Mouse (Mus musculus): ENCODE measurements around the gene Gm13279. TPM values are rescaled to one million over a fixed set of nuclear protein-coding genes. Genes with fewer than 3 reads are reported as not detected.
"Not testable (repeated sequence)": the region's sequence is repeated elsewhere in the genome, so short reads cannot be mapped to it uniquely, and the experiment has no call there.

The Gm13279 gene
- not detected in 2 replicates for total RNA-seq (2015; ENCODE audit: low replicate concordance)
- not detected in 2 replicates for total RNA-seq (2017; ENCODE audit: low replicate concordance)

DNA sequence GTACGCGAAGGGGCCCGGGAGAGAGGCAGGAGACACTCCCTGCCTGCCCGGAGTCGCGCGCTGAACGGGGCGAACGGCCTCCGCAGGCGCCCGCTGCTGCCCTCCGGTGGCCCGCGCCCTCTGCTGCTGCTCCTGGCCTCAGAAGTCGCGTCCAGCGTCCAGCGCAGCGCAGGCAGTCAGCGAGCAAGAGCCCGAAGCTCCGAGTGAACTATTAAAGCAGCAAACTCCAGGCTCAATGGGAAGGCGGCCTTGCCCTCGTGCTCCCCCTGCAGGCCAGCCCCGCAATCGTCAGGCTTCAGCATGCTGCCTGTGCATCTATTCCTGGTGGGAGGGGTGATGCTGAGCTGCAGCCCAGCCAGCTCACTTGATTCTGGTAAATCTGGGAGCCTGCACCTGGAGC, at the start of gene Gm13279:
Gene Gm13279 (plus strand): TSS at position 301 of the 400 bp plus-strand sequence.
- ATAC-seq (replicated peaks; ENCODE audit: low FRiP score, poor library complexity, severe bottlenecking) = not testable (repeated sequence)

DNA sequence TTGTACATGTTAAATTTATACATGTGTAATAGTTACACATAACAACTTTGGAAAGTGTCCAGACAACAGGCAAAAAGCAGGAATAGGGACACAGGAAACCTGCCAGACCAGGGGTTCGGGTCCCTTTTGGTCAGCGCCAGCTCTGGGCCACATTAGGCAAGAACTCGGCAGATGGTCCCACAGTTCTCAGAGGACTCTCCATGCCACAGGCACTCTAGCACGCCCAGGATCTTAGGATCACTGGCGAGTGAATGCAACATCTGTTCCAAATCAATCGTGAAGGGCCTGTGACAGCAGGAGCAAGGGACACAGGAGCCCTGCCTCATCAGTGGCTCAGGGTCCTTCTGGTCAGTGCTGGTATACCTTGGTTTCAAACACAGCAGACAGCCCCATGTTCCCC, 47.3 kb upstream of the Gm13279 start:
- no peak for ATAC-seq (replicated peaks; ENCODE audit: low FRiP score, poor library complexity, severe bottlenecking)

DNA sequence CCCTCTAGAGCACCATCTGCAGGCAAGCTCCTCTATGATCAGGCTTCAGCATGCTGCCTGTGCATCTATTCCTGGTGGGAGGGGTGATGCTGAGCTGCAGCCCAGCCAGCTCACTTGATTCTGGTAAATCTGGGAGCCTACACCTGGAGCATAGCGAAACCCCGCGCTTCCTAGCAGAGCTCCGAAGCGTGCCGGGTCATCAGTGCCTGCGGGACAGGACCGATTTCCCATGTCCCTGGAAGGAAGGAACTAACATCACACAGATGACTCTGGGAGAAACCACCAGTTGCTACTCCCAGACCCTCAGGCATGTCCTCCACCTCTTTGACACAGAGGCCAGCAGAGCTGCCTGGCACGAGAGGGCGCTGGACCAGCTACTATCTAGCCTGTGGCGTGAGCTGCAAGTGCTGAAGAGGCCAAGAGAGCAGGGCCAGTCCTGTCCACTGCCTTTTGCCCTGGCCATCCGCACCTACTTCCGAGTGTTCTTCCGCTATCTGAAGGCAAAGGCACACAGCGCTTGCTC, 42.3 kb upstream of the Gm13279 start, which contains the start of gene Gm13271:
Gene Gm13271 (plus strand): TSS at position 51 of the 523 bp plus-strand sequence.
- ATAC-seq (replicated peaks; ENCODE audit: low FRiP score, poor library complexity, severe bottlenecking) = not testable (repeated sequence)

DNA sequence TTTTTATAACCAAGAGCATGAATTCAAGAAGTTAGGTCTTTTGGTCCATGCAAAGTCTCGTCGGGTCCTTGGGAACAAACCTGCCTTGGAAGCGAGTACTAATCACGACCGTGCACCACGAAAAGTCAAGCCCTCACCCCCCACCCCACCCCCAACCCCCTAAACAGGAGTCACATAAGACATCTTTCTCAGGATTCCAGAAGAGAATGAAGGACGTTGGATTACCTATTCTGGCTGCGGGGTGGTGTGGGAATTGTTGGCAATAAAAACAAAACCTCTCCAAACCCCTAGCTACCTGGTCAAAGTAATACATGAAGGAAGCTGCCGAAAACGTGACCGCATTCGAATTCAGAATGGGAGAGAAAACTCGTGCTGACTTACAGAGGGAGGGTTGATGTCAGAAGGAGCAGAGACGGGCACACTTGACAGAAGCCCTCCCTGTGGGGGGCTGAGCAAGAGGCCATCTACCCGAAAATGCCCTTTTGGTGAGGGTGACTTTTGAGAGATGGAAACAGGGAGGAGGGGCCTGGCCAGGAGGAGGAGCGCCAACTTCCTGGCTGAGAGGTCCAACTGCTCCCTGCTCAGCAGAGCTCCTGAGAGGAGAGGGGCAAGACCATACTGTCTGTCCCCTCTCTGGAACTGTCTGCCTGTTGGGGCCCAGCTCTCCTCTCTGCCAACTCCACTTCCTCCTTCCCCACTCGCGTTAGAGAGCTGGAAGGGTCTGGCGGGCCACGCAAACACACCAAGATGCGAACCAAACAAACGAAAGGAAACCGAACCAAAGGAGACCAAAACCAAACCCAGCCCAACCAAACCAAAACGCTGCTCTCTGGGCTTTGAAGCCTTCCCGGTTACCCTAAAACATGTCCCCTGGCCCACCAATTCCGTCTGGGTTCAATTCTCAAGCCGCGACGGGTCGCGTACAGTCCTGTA, 40.4 kb upstream of the Gm13279 start:
- not testable (repeated sequence) for ATAC-seq (replicated peaks; ENCODE audit: low FRiP score, poor library complexity, severe bottlenecking)

DNA sequence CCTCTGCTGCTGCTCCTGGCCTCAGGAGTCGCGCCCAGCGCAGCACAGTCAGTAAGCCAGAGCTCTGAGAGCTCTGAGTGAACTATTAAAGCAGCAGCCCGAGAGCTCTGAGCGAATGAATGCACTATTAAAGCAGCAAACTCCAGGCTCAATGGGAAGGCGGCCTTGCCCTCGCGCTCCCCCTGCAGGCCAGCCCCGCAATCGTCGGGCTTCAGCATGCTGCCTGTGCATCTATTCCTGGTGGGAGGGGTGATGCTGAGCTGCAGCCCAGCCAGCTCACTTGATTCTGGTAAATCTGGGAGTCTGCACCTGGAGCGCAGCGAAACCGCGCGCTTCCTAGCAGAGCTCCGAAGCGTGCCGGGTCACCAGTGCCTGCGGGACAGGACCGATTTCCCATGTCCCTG, 39.6 kb upstream of the Gm13279 start:
- ATAC-seq (replicated peaks; ENCODE audit: low FRiP score, poor library complexity, severe bottlenecking) = peak; percentile 99

DNA sequence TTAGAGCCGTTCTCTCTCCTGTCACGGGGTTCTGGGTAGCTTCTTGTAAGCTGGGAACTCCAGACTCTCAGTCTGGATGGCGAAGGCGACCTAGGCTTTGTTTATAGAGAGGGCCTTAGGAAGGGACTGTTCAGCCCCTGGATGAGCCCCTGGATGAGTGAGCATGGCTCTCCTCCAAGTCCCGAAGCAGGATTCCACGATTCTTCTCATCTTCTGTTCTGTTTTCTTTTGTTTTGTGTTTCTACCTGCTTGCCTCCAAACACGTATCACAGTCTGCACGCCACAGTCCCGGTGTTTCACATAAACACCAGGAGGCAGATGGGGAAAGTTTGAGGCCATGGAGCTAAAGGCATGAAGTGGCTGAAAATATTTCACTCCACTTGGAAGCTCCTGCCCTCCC, 38.4 kb upstream of the Gm13279 start:
- not testable (repeated sequence) for ATAC-seq (replicated peaks; ENCODE audit: low FRiP score, poor library complexity, severe bottlenecking)

DNA sequence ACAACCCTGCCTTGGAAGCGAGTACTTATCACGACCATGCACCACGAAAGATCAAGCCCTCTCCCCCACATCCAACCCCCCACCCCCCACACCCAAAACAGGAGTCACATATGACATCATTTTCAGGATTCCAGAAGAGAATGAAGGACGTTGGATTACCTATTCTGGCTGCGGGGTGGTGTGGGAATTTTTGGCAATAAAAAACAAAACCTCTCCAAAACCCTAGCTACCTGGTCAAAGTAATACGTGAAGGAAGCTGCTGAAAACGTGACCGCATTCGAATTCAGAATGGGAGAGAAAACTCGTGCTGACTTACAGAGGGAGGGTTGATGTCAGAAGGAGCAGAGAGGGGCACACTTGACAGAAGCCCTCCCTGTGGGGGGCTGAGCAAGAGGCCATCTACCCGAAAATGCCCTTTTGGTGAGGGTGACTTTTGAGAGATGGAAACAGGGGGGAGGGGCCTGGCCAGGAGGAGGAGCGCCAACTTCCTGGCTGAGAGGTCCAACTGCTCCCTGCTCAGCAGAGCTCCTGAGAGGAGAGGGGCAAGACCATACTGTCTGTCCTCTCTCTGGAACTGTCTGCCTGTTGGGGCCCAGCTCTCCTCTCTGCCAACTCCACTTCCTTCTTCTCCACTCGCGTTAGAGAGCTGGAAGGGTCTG, 37.5 kb upstream of the Gm13279 start, which contains the start of gene Gm13283:
Gene Gm13283 (plus strand): TSS at position 510 of the 659 bp plus-strand sequence.
- ATAC-seq (replicated peaks; ENCODE audit: low FRiP score, poor library complexity, severe bottlenecking) = not testable (repeated sequence)

DNA sequence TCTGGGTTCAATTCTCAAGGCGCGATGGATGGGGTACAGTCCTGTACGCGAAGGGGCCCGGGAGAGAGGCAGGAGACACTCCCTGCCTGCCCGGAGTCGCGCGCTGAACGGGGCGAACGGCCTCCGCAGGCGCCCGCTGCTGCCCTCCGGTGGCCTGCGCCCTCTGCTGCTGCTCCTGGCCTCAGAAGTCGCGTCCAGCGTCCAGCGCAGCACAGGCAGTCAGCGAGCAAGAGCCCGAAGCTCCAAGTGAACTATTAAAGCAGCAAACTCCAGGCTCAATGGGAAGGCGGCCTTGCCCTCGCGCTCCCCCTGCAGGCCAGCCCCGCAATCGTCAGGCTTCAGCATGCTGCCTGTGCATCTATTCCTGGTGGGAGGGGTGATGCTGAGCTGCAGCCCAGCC, 36.8 kb upstream of the Gm13279 start:
- ATAC-seq (replicated peaks; ENCODE audit: low FRiP score, poor library complexity, severe bottlenecking) = not testable (repeated sequence)

DNA sequence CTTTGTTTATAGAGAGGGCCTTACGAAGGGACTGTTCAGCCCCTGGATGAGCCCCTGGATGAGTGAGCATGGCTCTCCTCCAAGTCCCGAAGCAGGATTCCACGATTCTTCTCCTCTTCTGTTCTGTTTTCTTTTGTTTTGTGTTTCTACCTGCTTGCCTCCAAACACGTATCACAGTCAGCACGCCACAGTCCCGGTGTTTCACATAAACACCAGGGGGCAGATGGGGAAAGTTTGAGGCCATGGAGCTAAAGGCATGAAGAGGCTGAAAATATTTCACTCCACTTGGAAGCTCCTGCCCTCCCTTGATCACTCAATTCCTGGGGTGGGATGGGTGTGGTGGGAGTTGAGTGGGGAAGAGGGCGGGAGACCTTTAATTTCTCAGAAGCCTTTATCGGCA, 35.4 kb upstream of the Gm13279 start:
- not testable (repeated sequence) for ATAC-seq (replicated peaks; ENCODE audit: low FRiP score, poor library complexity, severe bottlenecking)

DNA sequence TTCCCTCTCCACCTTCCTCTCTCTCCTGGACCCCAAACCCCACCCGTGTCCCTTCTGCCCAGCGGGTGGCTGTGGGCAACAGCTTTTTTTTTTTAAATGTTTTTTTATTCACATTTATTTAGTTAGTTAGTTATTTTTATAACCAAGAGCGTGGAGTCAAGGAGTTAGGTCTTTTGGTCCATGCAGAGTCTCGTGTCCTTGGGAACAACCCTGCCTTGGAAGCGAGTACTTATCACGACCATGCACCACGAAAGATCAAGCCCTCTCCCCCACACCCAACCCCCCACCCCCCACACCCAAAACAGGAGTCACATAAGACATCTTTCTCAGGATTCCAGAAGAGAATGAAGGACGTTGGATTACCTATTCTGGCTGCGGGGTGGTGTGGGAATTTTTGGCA, 34.9 kb upstream of the Gm13279 start:
- not testable (repeated sequence) for ATAC-seq (replicated peaks; ENCODE audit: low FRiP score, poor library complexity, severe bottlenecking)

DNA sequence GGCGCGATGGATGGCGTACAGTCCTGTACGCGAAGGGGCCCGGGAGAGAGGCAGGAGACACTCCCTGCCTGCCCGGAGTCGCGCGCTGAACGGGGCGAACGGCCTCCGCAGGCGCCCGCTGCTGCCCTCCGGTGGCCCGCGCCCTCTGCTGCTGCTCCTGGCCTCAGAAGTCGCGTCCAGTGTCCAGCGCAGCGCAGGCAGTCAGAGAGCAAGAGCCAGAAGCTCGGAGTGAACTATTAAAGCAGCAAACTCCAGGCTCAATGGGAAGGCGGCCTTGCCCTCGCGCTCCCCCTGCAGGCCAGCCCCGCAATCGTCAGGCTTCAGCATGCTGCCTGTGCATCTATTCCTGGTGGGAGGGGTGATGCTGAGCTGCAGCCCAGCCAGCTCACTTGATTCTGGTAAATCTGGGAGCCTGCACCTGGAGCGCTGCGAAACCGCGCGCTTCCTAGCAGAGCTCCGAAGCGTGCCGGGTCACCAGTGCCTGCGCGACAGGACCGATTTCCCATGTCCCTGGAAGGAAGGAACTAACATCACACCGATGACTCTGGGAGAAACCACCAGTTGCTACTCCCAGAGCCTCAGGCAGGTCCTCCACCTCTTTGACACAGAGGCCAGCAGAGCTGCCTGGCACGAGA, 33.7 kb upstream of the Gm13279 start:
- peak; percentile 71; the same call in 1 of the 2 replicates for ATAC-seq (replicated peaks; ENCODE audit: low FRiP score, poor library complexity, severe bottlenecking)

DNA sequence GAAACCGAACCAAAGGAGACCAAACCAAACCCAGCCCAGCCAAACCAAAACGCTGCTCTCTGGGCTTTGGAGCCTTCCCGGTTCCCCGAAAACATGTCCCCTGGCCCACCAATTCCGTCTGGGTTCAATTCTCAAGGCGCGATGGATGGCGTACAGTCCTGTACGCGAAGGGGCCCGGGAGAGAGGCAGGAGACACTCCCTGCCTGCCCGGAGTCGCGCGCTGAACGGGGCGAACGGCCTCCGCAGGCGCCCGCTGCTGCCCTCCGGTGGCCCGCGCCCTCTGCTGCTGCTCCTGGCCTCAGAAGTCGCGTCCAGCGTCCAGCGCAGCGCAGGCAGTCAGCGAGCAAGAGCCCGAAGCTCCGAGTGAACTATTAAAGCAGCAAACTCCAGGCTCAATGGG, 23.7 kb upstream of the Gm13279 start, which contains the start of gene Gm13290:
Gene Gm13290 (plus strand): TSS at position 301 of the 400 bp plus-strand sequence.
- not testable (repeated sequence) for ATAC-seq (replicated peaks; ENCODE audit: low FRiP score, poor library complexity, severe bottlenecking)

DNA sequence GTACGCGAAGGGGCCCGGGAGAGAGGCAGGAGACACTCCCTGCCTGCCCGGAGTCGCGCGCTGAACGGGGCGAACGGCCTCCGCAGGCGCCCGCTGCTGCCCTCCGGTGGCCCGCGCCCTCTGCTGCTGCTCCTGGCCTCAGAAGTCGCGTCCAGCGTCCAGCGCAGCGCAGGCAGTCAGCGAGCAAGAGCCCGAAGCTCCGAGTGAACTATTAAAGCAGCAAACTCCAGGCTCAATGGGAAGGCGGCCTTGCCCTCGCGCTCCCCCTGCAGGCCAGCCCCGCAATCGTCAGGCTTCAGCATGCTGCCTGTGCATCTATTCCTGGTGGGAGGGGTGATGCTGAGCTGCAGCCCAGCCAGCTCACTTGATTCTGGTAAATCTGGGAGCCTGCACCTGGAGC, 20.6 kb upstream of the Gm13279 start, which contains the start of gene Gm13289:
Gene Gm13289 (plus strand): TSS at position 301 of the 400 bp plus-strand sequence.
- ATAC-seq (replicated peaks; ENCODE audit: low FRiP score, poor library complexity, severe bottlenecking) = not testable (repeated sequence)

DNA sequence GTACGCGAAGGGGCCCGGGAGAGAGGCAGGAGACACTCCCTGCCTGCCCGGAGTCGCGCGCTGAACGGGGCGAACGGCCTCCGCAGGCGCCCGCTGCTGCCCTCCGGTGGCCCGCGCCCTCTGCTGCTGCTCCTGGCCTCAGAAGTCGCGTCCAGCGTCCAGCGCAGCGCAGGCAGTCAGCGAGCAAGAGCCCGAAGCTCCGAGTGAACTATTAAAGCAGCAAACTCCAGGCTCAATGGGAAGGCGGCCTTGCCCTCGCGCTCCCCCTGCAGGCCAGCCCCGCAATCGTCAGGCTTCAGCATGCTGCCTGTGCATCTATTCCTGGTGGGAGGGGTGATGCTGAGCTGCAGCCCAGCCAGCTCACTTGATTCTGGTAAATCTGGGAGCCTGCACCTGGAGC, 17.6 kb upstream of the Gm13279 start, which contains the start of gene Gm13272:
Gene Gm13272 (plus strand): TSS at position 301 of the 400 bp plus-strand sequence.
- not testable (repeated sequence) for ATAC-seq (replicated peaks; ENCODE audit: low FRiP score, poor library complexity, severe bottlenecking)

DNA sequence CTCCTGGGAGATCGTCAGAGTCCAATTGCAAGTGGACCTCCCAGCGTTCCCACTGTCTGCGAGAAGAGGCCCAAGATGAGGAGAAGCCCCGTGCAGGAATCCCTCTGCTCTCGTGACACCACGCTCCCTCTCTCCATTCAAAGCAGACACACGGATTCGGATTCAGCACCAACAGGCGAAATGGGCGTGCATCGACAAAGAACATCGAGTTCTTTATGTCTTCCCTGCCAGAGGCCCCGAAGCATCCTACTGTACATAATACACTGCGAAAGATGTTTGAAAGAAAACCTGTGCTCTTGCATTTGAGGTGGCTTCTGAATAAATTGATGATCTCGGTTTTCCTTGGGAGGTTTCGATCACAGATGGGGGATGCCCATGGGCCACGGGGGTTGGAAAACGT, 16.9 kb upstream of the Gm13279 start:
- ATAC-seq (replicated peaks; ENCODE audit: low FRiP score, poor library complexity, severe bottlenecking) = not testable (repeated sequence)

DNA sequence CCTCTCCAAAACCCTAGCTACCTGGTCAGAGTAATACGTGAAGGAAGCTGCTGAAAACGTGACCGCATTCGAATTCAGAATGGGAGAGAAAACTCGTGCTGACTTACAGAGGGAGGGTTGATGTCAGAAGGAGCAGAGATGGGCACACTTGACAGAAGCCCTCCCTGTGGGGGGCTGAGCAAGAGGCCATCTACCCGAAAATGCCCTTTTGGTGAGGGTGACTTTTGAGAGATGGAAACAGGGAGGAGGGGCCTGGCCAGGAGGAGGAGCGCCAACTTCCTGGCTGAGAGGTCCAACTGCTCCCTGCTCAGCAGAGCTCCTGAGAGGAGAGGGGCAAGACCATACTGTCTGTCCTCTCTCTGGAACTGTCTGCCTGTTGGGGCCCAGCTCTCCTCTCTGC, 15.4 kb upstream of the Gm13279 start, which contains the start of gene Ifnz:
Gene Ifnz (plus strand): TSS at position 301 of the 400 bp plus-strand sequence.
- not testable (repeated sequence) for ATAC-seq (replicated peaks; ENCODE audit: low FRiP score, poor library complexity, severe bottlenecking)

DNA sequence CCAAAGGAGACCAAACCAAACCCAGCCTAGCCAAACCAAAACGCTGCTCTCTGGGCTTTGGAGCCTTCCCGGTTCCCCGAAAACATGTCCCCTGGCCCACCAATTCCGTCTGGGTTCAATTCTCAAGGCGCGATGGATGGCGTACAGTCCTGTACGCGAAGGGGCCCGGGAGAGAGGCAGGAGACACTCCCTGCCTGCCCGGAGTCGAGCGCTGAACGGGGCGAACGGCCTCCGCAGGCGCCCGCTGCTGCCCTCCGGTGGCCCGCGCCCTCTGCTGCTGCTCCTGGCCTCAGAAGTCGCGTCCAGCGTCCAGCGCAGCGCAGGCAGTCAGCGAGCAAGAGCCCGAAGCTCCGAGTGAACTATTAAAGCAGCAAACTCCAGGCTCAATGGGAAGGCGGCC, 14.9 kb upstream of the Gm13279 start:
- not testable (repeated sequence) for ATAC-seq (replicated peaks; ENCODE audit: low FRiP score, poor library complexity, severe bottlenecking)

DNA sequence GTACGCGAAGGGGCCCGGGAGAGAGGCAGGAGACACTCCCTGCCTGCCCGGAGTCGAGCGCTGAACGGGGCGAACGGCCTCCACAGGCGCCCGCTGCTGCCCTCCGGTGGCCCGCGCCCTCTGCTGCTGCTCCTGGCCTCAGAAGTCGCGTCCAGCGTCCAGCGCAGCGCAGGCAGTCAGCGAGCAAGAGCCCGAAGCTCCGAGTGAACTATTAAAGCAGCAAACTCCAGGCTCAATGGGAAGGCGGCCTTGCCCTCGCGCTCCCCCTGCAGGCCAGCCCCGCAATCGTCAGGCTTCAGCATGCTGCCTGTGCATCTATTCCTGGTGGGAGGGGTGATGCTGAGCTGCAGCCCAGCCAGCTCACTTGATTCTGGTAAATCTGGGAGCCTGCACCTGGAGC, 11.8 kb upstream of the Gm13279 start, which contains the start of gene Gm13276:
Gene Gm13276 (plus strand): TSS at position 301 of the 400 bp plus-strand sequence.
- ATAC-seq (replicated peaks; ENCODE audit: low FRiP score, poor library complexity, severe bottlenecking) = not testable (repeated sequence)

DNA sequence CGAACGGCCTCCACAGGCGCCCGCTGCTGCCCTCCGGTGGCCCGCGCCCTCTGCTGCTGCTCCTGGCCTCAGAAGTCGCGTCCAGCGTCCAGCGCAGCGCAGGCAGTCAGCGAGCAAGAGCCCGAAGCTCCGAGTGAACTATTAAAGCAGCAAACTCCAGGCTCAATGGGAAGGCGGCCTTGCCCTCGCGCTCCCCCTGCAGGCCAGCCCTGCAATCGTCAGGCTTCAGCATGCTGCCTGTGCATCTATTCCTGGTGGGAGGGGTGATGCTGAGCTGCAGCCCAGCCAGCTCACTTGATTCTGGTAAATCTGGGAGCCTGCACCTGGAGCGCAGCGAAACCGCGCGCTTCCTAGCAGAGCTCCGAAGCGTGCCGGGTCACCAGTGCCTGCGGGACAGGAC, 8.8 kb upstream of the Gm13279 start, which contains the start of gene Gm13277:
Gene Gm13277 (plus strand): TSS at position 231 of the 400 bp plus-strand sequence.
- ATAC-seq (replicated peaks; ENCODE audit: low FRiP score, poor library complexity, severe bottlenecking) = not testable (repeated sequence)
